ENCODE assay signal across 30 mouse cellular contexts in genomic region chr7:116729795-116730194, GRCm38 (mm10).
A peak's percentile ranks its signal among the peaks of the same experiment; 100 is the strongest.
DNase-seq lines count a peak whose midpoint lies in the region; ATAC-seq and TF ChIP-seq lines count a peak whose summit lies in the region.
"Had no signal": no experiment of that assay in that cellular context is flagged by ENCODE, and none has a peak within 500 bp of the region (broad histone marks: within the 10 kb centered on the region; RNA-seq: fewer than 3 reads in every experiment).

No protein-coding gene starts in this region.

- DNase-seq in hindbrain, embryonic 14.5 days (ENCODE audit: low spot score): no peak
- no peak for DNase-seq in hindbrain, embryonic 10.5 days (ENCODE audit: low spot score)
- DNase-seq in brain, embryonic 14.5 days (ENCODE audit: low read depth): peak; percentile 22
- DNase-seq in embryonic facial prominence, embryonic 11.5 days (ENCODE audit: low spot score): peak; percentile 78
- peak; percentile 23 for DNase-seq in limb, embryonic 11.5 days (ENCODE audit: low spot score)
- DNase-seq in layer of hippocampus, adult 9-10 months (ENCODE audit: low spot score): no peak
- no peak for DNase-seq in cerebellum, adult 9-10 months
- DNase-seq: adrenal gland, postnatal 25 days; cerebellum, adult 8-10 months; gastrocnemius, postnatal 14 days; heart, postnatal 14 days; kidney, postnatal 14 days; liver; lung, adult 2 months; lung, postnatal 10 days; right cerebral cortex, adult 18-20 months; right cerebral cortex, postnatal 4 days; thymus, adult 18-20 months; thymus, postnatal 36 days had no signal

- no peaks in the 10 kb centered on the region for H3K27me3 ChIP-seq in hindbrain, embryonic 14.5 days (ENCODE audit: control insufficient read depth, insufficient read depth, low read length)
- no peaks in the 10 kb centered on the region for H3K27me3 ChIP-seq in hindbrain, embryonic 10.5 days (ENCODE audit: insufficient read depth, poor library complexity, severe bottlenecking)
- no peaks in the 10 kb centered on the region for H3K27me3 ChIP-seq in embryonic facial prominence, embryonic 11.5 days (ENCODE audit: control insufficient read depth, insufficient read depth, low read length)
- H3K27me3 ChIP-seq in limb, embryonic 11.5 days (ENCODE audit: control insufficient read depth, insufficient read depth, low read length): no peaks in the 10 kb centered on the region
- H3K27me3 ChIP-seq: embryonic facial prominence, embryonic 13.5 days; forebrain, embryonic 12.5 days had no signal

- H3K9ac ChIP-seq in hindbrain, embryonic 14.5 days: no peak overlapping the region
- no peak overlapping the region for H3K9ac ChIP-seq in embryonic facial prominence, embryonic 11.5 days (replicated peaks; ENCODE audit: low read length)
- no peak overlapping the region for H3K9ac ChIP-seq in limb, embryonic 11.5 days (ENCODE audit: low read length)
- H3K9ac ChIP-seq: embryonic facial prominence, embryonic 13.5 days; forebrain, embryonic 12.5 days; liver, embryonic 14.5 days had no signal

- no peak overlapping the region for H3K4me2 ChIP-seq in hindbrain, embryonic 14.5 days (replicated peaks)
- H3K4me2 ChIP-seq in embryonic facial prominence, embryonic 11.5 days (ENCODE audit: low read depth, low read length): no peak overlapping the region
- H3K4me2 ChIP-seq in limb, embryonic 11.5 days (ENCODE audit: low read depth, severe bottlenecking): no peak overlapping the region
- H3K4me2 ChIP-seq: embryonic facial prominence, embryonic 13.5 days; forebrain, embryonic 12.5 days had no signal

- H3K4me1 ChIP-seq in hindbrain, embryonic 14.5 days (replicated peaks; ENCODE audit: control insufficient read depth, insufficient read depth, low read length): peaks cover 3% of the 10 kb centered on the region; the same call in 1 of the 2 replicates
- H3K4me1 ChIP-seq in hindbrain, embryonic 10.5 days (replicated peaks): no peaks in the 10 kb centered on the region
- H3K4me1 ChIP-seq in embryonic facial prominence, embryonic 11.5 days (ENCODE audit: control insufficient read depth, insufficient read depth, low read length): no peaks in the 10 kb centered on the region
- peaks cover 5% of the 10 kb centered on the region; the same call in 1 of the 2 replicates for H3K4me1 ChIP-seq in limb, embryonic 11.5 days (ENCODE audit: control insufficient read depth, insufficient read depth, low read length)
- H3K4me1 ChIP-seq: forebrain, embryonic 12.5 days had no signal

- H3K9me3 ChIP-seq in hindbrain, embryonic 14.5 days (ENCODE audit: control insufficient read depth, low read length): no peaks in the 10 kb centered on the region
- no peaks in the 10 kb centered on the region for H3K9me3 ChIP-seq in hindbrain, embryonic 10.5 days
- H3K9me3 ChIP-seq in embryonic facial prominence, embryonic 11.5 days (replicated peaks; ENCODE audit: control insufficient read depth, low read length): no peaks in the 10 kb centered on the region
- H3K9me3 ChIP-seq in limb, embryonic 11.5 days (ENCODE audit: control insufficient read depth, low read length): no peaks in the 10 kb centered on the region
- H3K9me3 ChIP-seq: embryonic facial prominence, embryonic 13.5 days; forebrain, embryonic 12.5 days had no signal

- H3K27ac ChIP-seq in hindbrain, embryonic 14.5 days: 0 out of 2 replicates have a peak overlapping the region, but pooled peaks have one; percentile 14
- no peak overlapping the region for H3K27ac ChIP-seq in hindbrain, embryonic 10.5 days
- H3K27ac ChIP-seq in embryonic facial prominence, embryonic 11.5 days (replicated peaks; ENCODE audit: low read depth, low read length): no peak overlapping the region
- no peak overlapping the region for H3K27ac ChIP-seq in limb, embryonic 11.5 days (replicated peaks; ENCODE audit: low read depth, low read length)
- H3K27ac ChIP-seq: embryonic facial prominence, embryonic 13.5 days; forebrain, embryonic 12.5 days; hindbrain, postnatal 0 days; left cerebral cortex, adult 2 months; liver, embryonic 14.5 days; macrophage; stomach, postnatal 0 days had no signal

- no peaks in the 10 kb centered on the region for H3K36me3 ChIP-seq in hindbrain, embryonic 14.5 days (replicated peaks; ENCODE audit: control insufficient read depth, insufficient read depth)
- H3K36me3 ChIP-seq in hindbrain, embryonic 10.5 days: no peaks in the 10 kb centered on the region
- no peaks in the 10 kb centered on the region for H3K36me3 ChIP-seq in embryonic facial prominence, embryonic 11.5 days (replicated peaks; ENCODE audit: control insufficient read depth, insufficient read depth, low read depth, low read length)
- H3K36me3 ChIP-seq in limb, embryonic 11.5 days (ENCODE audit: control insufficient read depth, insufficient read depth, low read length): no peaks in the 10 kb centered on the region
- H3K36me3 ChIP-seq: embryonic facial prominence, embryonic 13.5 days; forebrain, embryonic 12.5 days had no signal

- WGBS in hindbrain, embryonic 14.5 days: 71% methylated on average over 4 of the region's 4 CpGs
- 71% methylated on average over 4 of the region's 4 CpGs for WGBS in hindbrain, embryonic 10.5 days
- WGBS in embryonic facial prominence, embryonic 11.5 days: 37% methylated on average over 4 of the region's 4 CpGs
- 10% methylated on average over 4 of the region's 4 CpGs for WGBS in limb, embryonic 11.5 days

- ATAC-seq in hindbrain, embryonic 14.5 days (ENCODE audit: low FRiP score): no peak
- ATAC-seq in embryonic facial prominence, embryonic 11.5 days (replicated peaks; ENCODE audit: insufficient number of reproducible peaks, low FRiP score, low TSS enrichment, low read depth): peak; percentile 83
- ATAC-seq in limb, embryonic 11.5 days (ENCODE audit: insufficient number of reproducible peaks, low FRiP score, low TSS enrichment, low read depth): 0 out of 2 replicates have a peak, but pooled peaks have one; percentile 53
- ATAC-seq: CD4-positive, CD25-positive, alpha-beta regulatory T cell, adult 4 months; hindbrain, postnatal 0 days; intestine, postnatal 0 days; midbrain, embryonic 16.5 days had no signal

- TF ChIP-seq CTCF in brain, embryonic 14.5 days (IDR thresholded peaks at IDR 0.05; ENCODE audit: borderline replicate concordance, extremely low read depth, insufficient read depth, insufficient read length): no peak

- H3K4me3 ChIP-seq in hindbrain, embryonic 14.5 days (replicated peaks; ENCODE audit: low read length): no peak overlapping the region
- H3K4me3 ChIP-seq in hindbrain, embryonic 10.5 days: no peak overlapping the region
- H3K4me3 ChIP-seq in embryonic facial prominence, embryonic 11.5 days (ENCODE audit: low read depth, low read length): no peak overlapping the region
- H3K4me3 ChIP-seq in limb, embryonic 11.5 days (ENCODE audit: low read depth, low read length): no peak overlapping the region
- H3K4me3 ChIP-seq: embryonic facial prominence, embryonic 13.5 days; erythroblast, embryonic 14.5 days; forebrain, embryonic 12.5 days; left cerebral cortex, adult 2 months had no signal

- no peak for TF ChIP-seq POLR2A in brain, embryonic 14.5 days (IDR thresholded peaks at IDR 0.05; ENCODE audit: borderline replicate concordance, extremely low read depth, insufficient read depth, insufficient read length, poor library complexity, severe bottlenecking)

Comparison
In these comparisons a context has a peak if more than half of its experiments do, and no peak if none do; other contexts are left out.
1. DNase-seq: peak in brain, embryonic 14.5 days (single experiment), embryonic facial prominence, embryonic 11.5 days (single experiment) and limb, embryonic 11.5 days (single experiment); none in hindbrain, embryonic 14.5 days (single experiment), hindbrain, embryonic 10.5 days (single experiment), layer of hippocampus, adult 9-10 months (single experiment) and cerebellum, adult 9-10 months (single experiment).